Mouse (Mus musculus) B cell, adult 2 months (primary cell): ENCODE measurements at regions not wholly inside any gene's neighbourhood (a gene's known extent, or its start where the extent isn't known, plus 50 kb on each side); places are given as distances from the start of the nearest gene placed in this dataset.
"Not testable (repeated sequence)": the region's sequence is repeated elsewhere in the genome, so short reads cannot be mapped to it uniquely, and the experiment has no call there.

Experiments
- DNase-seq, 2 experiments: peaks; one replicate each; pipeline ENCODE4 v3.0.0; 2022

DNA sequence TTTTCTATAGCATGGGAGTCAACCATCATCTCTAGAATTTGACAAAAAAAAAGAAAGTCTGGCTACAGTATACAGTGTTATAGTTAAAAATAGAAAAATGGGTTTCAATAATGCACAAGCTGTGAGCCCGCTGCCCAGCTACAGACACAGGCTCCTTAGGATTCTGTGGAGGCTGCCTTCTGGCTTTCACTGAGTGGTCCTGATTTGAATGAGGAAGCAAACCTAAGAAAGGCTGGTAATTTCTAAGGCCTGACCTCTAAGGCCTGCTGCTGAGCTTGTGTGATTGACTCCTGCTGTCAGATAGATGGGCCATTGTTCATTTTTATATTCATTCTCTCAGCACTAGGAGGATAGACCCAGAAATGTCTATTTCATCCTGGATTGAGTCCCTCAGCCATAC is 67.7 kb downstream of the Alg10b start:
- no peak for DNase-seq

- DNase-seq: no peak
These were observed 70.3 kb downstream of the Alg10b start for GRCm38 (mm10) chr15:90294353-90294922.

DNA sequence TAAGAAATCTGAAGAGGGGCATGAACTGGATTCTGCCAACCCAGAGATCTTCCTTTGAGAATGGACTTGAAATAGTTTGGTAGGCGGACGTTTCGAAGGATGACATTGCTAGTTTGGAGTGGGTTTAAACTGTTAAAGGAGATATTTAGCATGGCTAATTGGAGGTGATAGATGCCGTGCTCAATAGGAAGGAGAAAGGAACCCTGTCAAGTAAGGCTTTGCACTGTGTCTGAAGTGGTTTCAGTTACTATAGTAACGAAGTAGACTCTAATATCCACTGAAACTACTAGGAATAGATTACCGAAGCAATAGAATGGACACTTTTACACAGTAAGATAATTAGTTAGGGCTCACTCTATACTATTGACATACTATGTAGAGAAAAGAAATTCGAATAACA is 74.5 kb downstream of the Alg10b start:
- no peak for DNase-seq

DNA sequence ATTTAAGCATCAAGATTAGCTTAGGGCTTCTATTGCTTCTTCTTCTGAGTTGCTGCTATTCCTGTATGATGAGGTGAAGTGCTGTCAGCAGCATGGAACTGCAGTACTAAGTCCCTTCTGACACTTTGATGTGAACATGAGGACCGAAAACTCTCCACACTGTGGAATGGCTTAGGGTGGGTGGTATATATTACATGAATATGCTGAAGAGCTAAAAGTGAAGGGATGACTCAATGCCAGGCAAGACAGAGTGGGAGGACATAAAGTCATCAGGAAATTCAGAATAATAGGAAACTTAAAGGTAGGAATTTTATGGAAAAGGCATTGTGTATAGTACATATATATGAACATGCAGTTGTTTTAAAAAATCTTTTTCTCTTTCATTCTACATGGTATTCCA is 79.3 kb downstream of the Alg10b start:
- DNase-seq: no peak

DNA sequence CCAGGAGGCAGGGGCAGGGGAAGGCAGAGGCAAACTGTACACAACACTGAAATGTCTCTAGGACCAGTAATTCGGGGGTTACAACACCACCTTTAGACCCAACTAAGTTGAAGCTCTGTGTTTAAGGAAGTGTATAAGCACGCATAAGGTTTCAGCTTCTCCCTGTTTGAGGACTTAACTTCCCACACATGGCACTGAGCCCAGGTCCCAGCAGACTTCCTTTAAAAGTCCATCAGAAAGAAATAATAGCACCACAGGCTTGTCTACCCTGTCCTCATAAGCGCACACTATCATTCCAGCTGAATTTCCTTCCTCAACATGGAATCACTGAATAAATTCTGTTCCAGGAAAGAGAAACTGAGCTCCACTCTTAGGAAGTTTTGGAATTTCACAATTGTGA is 80.9 kb downstream of the Alg10b start:
- DNase-seq: no peak

GRCm38 (mm10) chr15:90306866-90307265 is 82.8 kb downstream of the Alg10b start:
- no peak for DNase-seq

GRCm38 (mm10) chr15:90308433-90308832 is 84.3 kb downstream of the Alg10b start:
- DNase-seq: not testable (repeated sequence)

GRCm38 (mm10) chr15:90308869-90309268 is 84.8 kb downstream of the Alg10b start:
- DNase-seq: no peak

GRCm38 (mm10) chr15:90309664-90310063 is 85.6 kb downstream of the Alg10b start:
- DNase-seq: no peak

DNA sequence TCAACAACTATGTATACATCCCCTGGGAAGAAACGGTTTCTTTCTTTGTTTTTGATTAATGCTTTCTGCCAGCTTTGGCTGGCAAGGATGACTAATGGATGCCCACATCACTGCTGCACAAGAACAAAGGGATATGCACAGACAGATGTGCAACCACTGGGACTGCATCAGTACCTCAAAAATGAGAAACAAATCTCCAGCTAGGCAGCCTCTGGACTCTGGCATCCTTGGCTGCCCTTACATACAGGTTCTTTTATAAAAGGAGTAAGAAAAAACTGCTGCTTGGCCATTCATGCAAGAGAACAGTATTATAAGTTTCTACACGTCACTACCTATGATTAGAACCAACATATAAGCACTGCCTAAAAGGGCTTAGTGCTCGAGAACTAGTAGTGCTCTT is 97.7 kb downstream of the Alg10b start:
- DNase-seq: no peak

- no peak for DNase-seq
These were observed 109.2 kb downstream of the Alg10b start for GRCm38 (mm10) chr15:90333275-90333674.

DNA sequence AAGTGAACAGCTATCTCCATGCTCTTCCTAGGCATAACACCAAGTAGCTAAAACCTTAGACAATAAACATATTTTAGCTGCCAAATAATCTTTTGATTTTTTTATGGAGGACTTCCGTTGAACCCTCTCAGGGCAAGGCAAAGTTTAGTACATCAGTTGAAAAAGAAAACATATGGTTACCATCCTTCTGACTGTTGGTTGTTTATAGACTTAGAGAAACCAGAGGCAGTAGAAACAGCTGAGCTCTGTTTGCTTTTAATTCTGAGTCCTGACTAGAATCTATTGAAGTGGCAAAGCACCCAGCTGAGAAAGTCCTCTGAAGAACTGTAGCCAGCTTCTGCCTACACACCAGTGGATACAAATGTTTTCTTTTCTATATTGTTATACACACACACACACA is 109.7 kb downstream of the Alg10b start:
- no peak for DNase-seq

- DNase-seq: no peak
These were observed 110.3 kb downstream of the Alg10b start for GRCm38 (mm10) chr15:90334406-90334805.

DNA sequence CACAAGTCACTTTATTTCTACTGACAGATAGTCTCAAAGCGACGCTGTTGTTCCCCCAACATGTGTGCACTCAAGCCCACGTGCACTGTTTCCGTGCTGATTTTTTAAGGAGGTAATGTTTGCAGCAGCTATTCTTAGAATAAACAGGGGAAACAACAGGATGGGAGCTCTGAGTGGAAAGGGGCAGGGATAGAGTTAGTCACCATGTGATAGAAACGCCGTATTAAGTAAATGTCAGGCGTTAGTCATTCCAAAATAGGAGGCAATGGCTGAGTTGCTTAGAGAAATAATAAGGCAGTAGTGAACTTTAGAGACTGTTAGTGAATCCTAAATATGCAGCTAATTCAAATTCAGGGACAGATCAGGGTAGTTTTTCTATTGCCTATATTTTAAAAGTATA is 111.4 kb downstream of the Alg10b start:
- DNase-seq: no peak

DNA sequence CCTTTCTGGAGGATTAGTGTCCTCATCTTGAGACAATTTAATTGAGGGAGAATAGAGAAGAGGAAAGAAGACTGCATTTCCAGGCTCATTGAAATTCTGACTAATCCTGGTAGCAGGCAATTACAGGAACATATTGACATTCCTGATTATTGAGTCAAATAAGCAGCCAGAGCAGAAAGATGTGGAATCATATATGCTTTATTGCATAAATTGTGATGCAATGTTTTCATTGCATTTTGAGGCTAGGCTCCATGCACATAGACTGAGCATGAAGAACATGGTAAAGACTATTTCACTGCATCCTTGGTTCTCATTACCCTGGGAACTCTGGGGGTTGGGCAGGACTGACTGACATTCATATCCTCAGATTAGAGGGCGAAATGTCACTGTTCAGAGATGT is 116.0 kb downstream of the Alg10b start:
- no peak for DNase-seq

GRCm38 (mm10) chr15:90341261-90341660 is 117.2 kb downstream of the Alg10b start:
- DNase-seq: no peak

- DNase-seq: no peak
These were observed 119.7 kb downstream of the Alg10b start for GRCm38 (mm10) chr15:90343771-90344170.

DNA sequence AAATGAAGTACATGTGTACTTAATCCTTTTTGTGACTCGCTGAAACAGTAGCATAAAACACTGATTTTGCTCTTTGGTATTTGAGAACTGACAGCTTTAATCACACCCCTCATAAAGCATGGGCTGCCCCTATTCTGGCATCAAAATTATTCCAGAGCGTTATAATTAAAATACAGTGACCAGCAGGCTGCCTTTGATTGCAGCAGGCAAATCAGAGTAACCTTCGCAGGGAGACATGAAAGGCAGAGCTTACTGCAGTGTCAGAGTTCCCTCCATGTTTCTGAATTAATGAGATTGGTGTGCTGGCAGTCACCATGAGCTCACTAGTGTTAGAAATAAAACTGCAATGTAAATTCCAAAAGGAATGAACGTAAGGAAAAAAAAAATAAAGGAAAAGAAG is 120.8 kb downstream of the Alg10b start:
- no peak for DNase-seq

DNA sequence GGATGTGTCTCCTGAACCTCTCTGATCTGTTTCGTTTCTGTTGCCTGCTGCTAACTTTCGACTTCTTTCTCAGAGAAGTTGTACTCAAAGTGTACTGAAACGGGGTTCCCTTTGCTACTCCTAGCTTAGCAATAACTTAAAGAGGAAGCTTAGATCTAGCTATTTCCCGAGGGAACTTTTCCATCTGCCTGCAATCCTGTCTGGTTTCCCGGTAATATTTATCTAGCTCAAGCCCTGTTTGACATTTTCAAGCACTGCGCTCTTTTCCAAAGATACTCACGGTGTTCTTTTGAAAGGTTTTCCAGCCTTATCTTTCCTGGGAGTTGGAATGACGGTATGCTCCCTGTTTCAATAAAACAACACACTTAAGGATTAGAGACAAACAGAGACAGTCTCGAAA is 122.1 kb downstream of the Alg10b start:
- no peak for DNase-seq

GRCm38 (mm10) chr15:90346757-90347156 is 122.6 kb downstream of the Alg10b start:
- DNase-seq: no peak

DNA sequence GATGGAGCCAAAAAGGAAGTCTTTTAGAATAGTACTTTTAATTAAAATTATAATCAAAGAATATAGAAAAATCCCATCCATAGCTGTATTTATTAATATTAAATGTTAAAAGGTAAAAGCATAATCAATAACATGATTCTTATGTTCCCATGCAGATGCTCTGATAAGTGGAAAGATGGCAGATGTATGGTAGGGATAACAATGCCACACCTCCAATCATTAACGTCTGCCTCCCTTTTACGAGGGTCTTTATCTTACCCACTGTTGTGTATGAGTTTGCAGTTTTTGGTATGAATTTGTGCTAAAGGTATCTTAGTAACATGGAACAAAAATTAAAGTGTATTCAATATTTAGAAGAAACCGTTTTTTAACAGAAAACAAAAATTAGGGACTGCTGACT is 127.8 kb downstream of the Alg10b start:
- DNase-seq: no peak

GRCm38 (mm10) chr15:90365656-90366055 is 141.5 kb downstream of the Alg10b start:
- DNase-seq: no peak

GRCm38 (mm10) chr15:90377959-90378358 is 153.8 kb downstream of the Alg10b start:
- DNase-seq: no peak

GRCm38 (mm10) chr15:90396961-90397360 is 172.8 kb downstream of the Alg10b start:
- DNase-seq: no peak

DNA sequence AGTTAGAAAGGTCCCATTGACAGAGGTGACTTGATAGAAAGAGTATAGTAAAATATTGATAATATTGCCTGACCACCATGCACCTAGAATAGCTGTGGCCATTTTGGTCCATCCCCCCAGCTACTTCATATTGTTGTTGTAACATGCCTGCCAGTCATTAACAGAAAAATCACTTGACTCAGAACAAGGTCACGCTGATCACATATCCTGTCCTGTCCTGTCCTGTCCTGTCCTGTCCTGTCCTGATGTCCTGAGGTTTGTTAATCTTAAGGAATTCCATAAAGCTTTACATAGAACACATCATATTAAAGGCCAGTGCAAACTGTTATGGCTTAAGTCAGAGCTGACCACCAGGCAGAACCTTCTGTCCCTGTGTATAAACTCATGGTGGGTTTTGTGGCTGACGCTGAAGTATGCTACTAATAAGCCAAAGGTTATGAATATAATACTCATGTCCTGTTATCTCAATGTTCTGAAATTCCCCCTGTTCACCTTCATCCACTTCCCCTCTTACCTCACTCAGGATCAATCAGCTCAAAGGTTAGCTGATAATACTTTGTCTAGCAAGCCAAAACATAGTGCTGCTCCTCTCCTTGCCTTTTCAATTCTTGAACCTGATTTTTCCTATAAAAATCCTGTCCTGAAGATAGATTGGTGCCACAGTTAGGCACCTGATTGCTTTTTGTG is 173.7 kb downstream of the Alg10b start:
- no peak for DNase-seq
